Mouse (Mus musculus): ENCODE results near the gene Tsn. TPM values are rescaled to one million over a fixed set of nuclear protein-coding genes. Genes with fewer than 3 reads are reported as not detected.

Tsn gene
- 225 and 226 TPM in 2 replicates for polyA plus RNA-seq (2014; fragmentation: Nextera tagmentation; extraction: Ambion mirVana)

GRCm38 (mm10) chr1:118311622-118312326 is at the start of gene Tsn:
TSS of gene Tsn (minus strand) at chr1:118311739.
- Histone ChIP-seq H3K9me3 (replicated peaks; ENCODE audit: control insufficient read depth, low read length) (no peaks in the 10 kb centered on the region), H3K4me1 (ENCODE audit: control insufficient read depth, insufficient read depth, low read length) (peaks cover 6% of the 10 kb centered on the region), H3K9ac (ENCODE audit: low read depth, low read length) (peak within 1 kb of the TSS; percentile 96), H3K4me3 (ENCODE audit: low read depth, low read length) (peak within 1 kb of the TSS; percentile 96), H3K36me3 (ENCODE audit: control insufficient read depth, insufficient read depth, low read length) (no peaks in the 10 kb centered on the region), H3K27ac (ENCODE audit: low read depth, low read length) (peak within 1 kb of the TSS; percentile 89), H3K27me3 (ENCODE audit: control insufficient read depth, insufficient read depth, low read length) (no peaks in the 10 kb centered on the region), H3K4me2 (peak within 1 kb of the TSS; percentile 70)
- 52% methylated on average over 12 of the region's 12 CpGs for WGBS (ENCODE audit: insufficient replicate concordance)
- no peak for ATAC-seq (replicated peaks; ENCODE audit: insufficient number of reproducible peaks, low FRiP score, low TSS enrichment)

- H3K27ac ChIP-seq (ENCODE audit: low read depth, low read length): no peak overlapping the region
- H3K4me1 ChIP-seq (ENCODE audit: control insufficient read depth, insufficient read depth, low read length): no peaks in the 10 kb centered on the region
- no peak overlapping the region for H3K4me3 ChIP-seq (ENCODE audit: low read depth, low read length)
- no peak overlapping the region for H3K9ac ChIP-seq (ENCODE audit: low read depth, low read length)
- no peaks in the 10 kb centered on the region for H3K27me3 ChIP-seq (ENCODE audit: control insufficient read depth, insufficient read depth, low read length)
- WGBS (ENCODE audit: insufficient replicate concordance): 58% methylated on average over 6 of the region's 6 CpGs
- no peaks in the 10 kb centered on the region for H3K9me3 ChIP-seq (replicated peaks; ENCODE audit: control insufficient read depth, low read length)
- no peaks in the 10 kb centered on the region for H3K36me3 ChIP-seq (ENCODE audit: control insufficient read depth, insufficient read depth, low read length)
- no peak for ATAC-seq (replicated peaks; ENCODE audit: insufficient number of reproducible peaks, low FRiP score, low TSS enrichment)
- no peak overlapping the region for H3K4me2 ChIP-seq
These were observed 47.7 kb upstream of the Tsn start for GRCm38 (mm10) chr1:118359071-118359761.

DNA sequence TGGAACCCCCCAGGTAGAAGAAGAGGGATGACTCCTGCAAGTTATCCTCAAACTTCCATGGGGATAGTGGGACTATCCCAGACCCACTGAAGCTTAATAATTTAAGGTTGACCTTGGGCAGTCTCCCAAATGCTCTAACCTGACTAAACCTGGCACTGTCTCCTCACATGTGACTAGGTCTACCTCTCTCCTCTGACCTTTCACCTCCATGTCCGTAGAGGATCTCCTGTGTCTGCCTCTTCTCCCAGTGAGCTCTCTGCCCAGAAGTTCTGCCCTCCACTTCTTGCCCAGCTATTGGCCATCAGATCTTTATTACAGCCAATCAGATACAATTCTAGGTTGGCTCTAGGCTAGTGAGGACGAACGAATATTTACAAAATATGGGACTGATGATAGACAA is 38.4 kb upstream of the Tsn start:
- Histone ChIP-seq H3K36me3 (ENCODE audit: control insufficient read depth, insufficient read depth, low read length) (no peaks in the 10 kb centered on the region), H3K27me3 (ENCODE audit: control insufficient read depth, insufficient read depth, low read length) (no peaks in the 10 kb centered on the region), H3K4me1 (ENCODE audit: control insufficient read depth, insufficient read depth, low read length) (no peaks in the 10 kb centered on the region), H3K4me3 (ENCODE audit: low read depth, low read length) (no peak overlapping the region), H3K9ac (ENCODE audit: low read depth, low read length) (no peak overlapping the region), H3K27ac (ENCODE audit: low read depth, low read length) (no peak overlapping the region), H3K9me3 (replicated peaks; ENCODE audit: control insufficient read depth, low read length) (no peaks in the 10 kb centered on the region), H3K4me2 (no peak overlapping the region)
- ATAC-seq (replicated peaks; ENCODE audit: insufficient number of reproducible peaks, low FRiP score, low TSS enrichment): no peak
- 69% methylated on average over 3 of the region's 3 CpGs for WGBS (ENCODE audit: insufficient replicate concordance)

- Histone ChIP-seq H3K9me3 (replicated peaks; ENCODE audit: control insufficient read depth, low read length) (no peaks in the 10 kb centered on the region), H3K36me3 (ENCODE audit: control insufficient read depth, insufficient read depth, low read length) (no peaks in the 10 kb centered on the region), H3K9ac (ENCODE audit: low read depth, low read length) (no peak overlapping the region), H3K4me2 (no peak overlapping the region), H3K4me1 (ENCODE audit: control insufficient read depth, insufficient read depth, low read length) (no peaks in the 10 kb centered on the region), H3K27me3 (ENCODE audit: control insufficient read depth, insufficient read depth, low read length) (no peaks in the 10 kb centered on the region), H3K27ac (ENCODE audit: low read depth, low read length) (no peak overlapping the region), H3K4me3 (ENCODE audit: low read depth, low read length) (no peak overlapping the region)
- WGBS (ENCODE audit: insufficient replicate concordance): 37% methylated on average over 6 of the region's 6 CpGs
- ATAC-seq (replicated peaks; ENCODE audit: insufficient number of reproducible peaks, low FRiP score, low TSS enrichment): no peak
These were observed 32.3 kb upstream of the Tsn start for GRCm38 (mm10) chr1:118343649-118344435.

GRCm38 (mm10) chr1:118337921-118338320 is 26.4 kb upstream of the Tsn start:
- no peak for ATAC-seq (replicated peaks; ENCODE audit: insufficient number of reproducible peaks, low FRiP score, low TSS enrichment)
- H3K36me3 ChIP-seq (ENCODE audit: control insufficient read depth, insufficient read depth, low read length): peaks cover 2% of the 10 kb centered on the region; the same call in 1 of the 2 replicates
- no peak overlapping the region for H3K4me3 ChIP-seq (ENCODE audit: low read depth, low read length)
- no peaks in the 10 kb centered on the region for H3K9me3 ChIP-seq (replicated peaks; ENCODE audit: control insufficient read depth, low read length)
- H3K4me2 ChIP-seq: no peak overlapping the region
- no peak overlapping the region for H3K27ac ChIP-seq (ENCODE audit: low read depth, low read length)
- H3K4me1 ChIP-seq (ENCODE audit: control insufficient read depth, insufficient read depth, low read length): no peaks in the 10 kb centered on the region
- H3K27me3 ChIP-seq (ENCODE audit: control insufficient read depth, insufficient read depth, low read length): no peaks in the 10 kb centered on the region
- WGBS (ENCODE audit: insufficient replicate concordance): 66% methylated on average over 5 of the region's 5 CpGs
- H3K9ac ChIP-seq (ENCODE audit: low read depth, low read length): no peak overlapping the region

DNA sequence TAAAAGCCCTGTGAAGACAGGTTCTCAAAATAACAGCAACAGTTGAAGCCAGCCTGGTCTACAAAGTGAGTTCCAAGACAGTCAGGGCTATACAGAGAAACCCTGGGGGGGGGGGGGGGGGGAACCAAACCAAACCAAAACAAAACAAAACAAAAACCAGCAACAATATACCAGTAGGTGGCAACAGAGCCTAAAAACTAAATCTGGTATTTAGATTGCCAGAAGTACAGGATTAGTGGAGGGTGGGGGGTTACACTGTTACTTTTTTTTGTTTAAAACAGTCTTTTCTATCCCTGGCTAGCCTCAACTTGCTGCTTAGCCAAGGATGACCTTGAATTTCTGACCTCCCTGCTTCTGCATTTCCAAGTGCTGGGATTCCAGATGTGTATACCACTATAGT is 24.3 kb upstream of the Tsn start:
- H3K4me3 ChIP-seq (ENCODE audit: low read depth, low read length): no peak overlapping the region
- no peaks in the 10 kb centered on the region for H3K27me3 ChIP-seq (ENCODE audit: control insufficient read depth, insufficient read depth, low read length)
- no peak for ATAC-seq (replicated peaks; ENCODE audit: insufficient number of reproducible peaks, low FRiP score, low TSS enrichment)
- peaks cover 9% of the 10 kb centered on the region for H3K36me3 ChIP-seq (ENCODE audit: control insufficient read depth, insufficient read depth, low read length)
- H3K9ac ChIP-seq (ENCODE audit: low read depth, low read length): no peak overlapping the region
- H3K4me2 ChIP-seq: no peak overlapping the region
- no peaks in the 10 kb centered on the region for H3K9me3 ChIP-seq (replicated peaks; ENCODE audit: control insufficient read depth, low read length)
- no peak overlapping the region for H3K27ac ChIP-seq (ENCODE audit: low read depth, low read length)
- no peaks in the 10 kb centered on the region for H3K4me1 ChIP-seq (ENCODE audit: control insufficient read depth, insufficient read depth, low read length)

GRCm38 (mm10) chr1:118334749-118335713 is 23.5 kb upstream of the Tsn start:
- Histone ChIP-seq H3K27ac (ENCODE audit: low read depth, low read length) (no peak overlapping the region), H3K4me2 (no peak overlapping the region), H3K4me3 (ENCODE audit: low read depth, low read length) (no peak overlapping the region), H3K9ac (ENCODE audit: low read depth, low read length) (no peak overlapping the region), H3K4me1 (ENCODE audit: control insufficient read depth, insufficient read depth, low read length) (no peaks in the 10 kb centered on the region), H3K36me3 (ENCODE audit: control insufficient read depth, insufficient read depth, low read length) (peaks cover 9% of the 10 kb centered on the region), H3K9me3 (replicated peaks; ENCODE audit: control insufficient read depth, low read length) (no peaks in the 10 kb centered on the region), H3K27me3 (ENCODE audit: control insufficient read depth, insufficient read depth, low read length) (no peaks in the 10 kb centered on the region)
- no peak for ATAC-seq (replicated peaks; ENCODE audit: insufficient number of reproducible peaks, low FRiP score, low TSS enrichment)
- 84% methylated on average over 9 of the region's 9 CpGs for WGBS (ENCODE audit: insufficient replicate concordance)
